Comparison of ENCODE assay signal across 8 mouse cellular contexts in genomic region chr13:63562141-63562971, GRCm38 (mm10). TPM values are rescaled to one million over a fixed set of nuclear protein-coding genes. Genes with fewer than 3 reads are reported as not detected.
A peak's percentile ranks its signal among the peaks of the same experiment; 100 is the strongest.
DNase-seq lines count a peak whose midpoint lies in the region; ATAC-seq lines count a peak whose summit lies in the region.

No protein-coding gene starts in this region.

- peak overlapping the region; percentile 92 for H3K4me2 ChIP-seq in heart, embryonic 12.5 days
- peak overlapping the region; percentile 97 for H3K4me2 ChIP-seq in hindbrain, embryonic 11.5 days (replicated peaks; ENCODE audit: low read depth, low read length)
- peak overlapping the region; percentile 97 for H3K4me2 ChIP-seq in liver, embryonic 12.5 days

- WGBS in heart, embryonic 12.5 days = 2% methylated on average over 7 of the region's 7 CpGs
- WGBS in hindbrain, embryonic 11.5 days = 1% methylated on average over 7 of the region's 7 CpGs
- WGBS in liver, embryonic 12.5 days (ENCODE audit: insufficient replicate concordance) = 2% methylated on average over 7 of the region's 7 CpGs

- no peaks in the 10 kb centered on the region for H3K9me3 ChIP-seq in heart, embryonic 12.5 days (replicated peaks)
- H3K9me3 ChIP-seq in hindbrain, embryonic 11.5 days (ENCODE audit: control insufficient read depth, low read length) = no peaks in the 10 kb centered on the region
- H3K9me3 ChIP-seq in liver, embryonic 12.5 days (replicated peaks) = no peaks in the 10 kb centered on the region

- H3K27ac ChIP-seq in heart, embryonic 12.5 days (ENCODE audit: poor library complexity, severe bottlenecking) = peak overlapping the region; percentile 94
- peak overlapping the region; percentile 99; the same call in 1 of the 2 replicates for H3K27ac ChIP-seq in hindbrain, embryonic 11.5 days (ENCODE audit: low read depth, low read length)
- peak overlapping the region; percentile 95 for H3K27ac ChIP-seq in liver, embryonic 12.5 days

- ATAC-seq in heart, embryonic 12.5 days (ENCODE audit: insufficient number of reproducible peaks, low FRiP score) = no peak
- no peak for ATAC-seq in hindbrain, embryonic 11.5 days (ENCODE audit: low FRiP score)
- no peak for ATAC-seq in liver, embryonic 12.5 days

- peak overlapping the region; percentile 95 for H3K9ac ChIP-seq in heart, embryonic 12.5 days
- H3K9ac ChIP-seq in hindbrain, embryonic 11.5 days (ENCODE audit: low read depth, low read length) = peak overlapping the region; percentile 42
- peak overlapping the region; percentile 89 for H3K9ac ChIP-seq in liver, embryonic 12.5 days

- H3K4me1 ChIP-seq in heart, embryonic 12.5 days (replicated peaks) = peaks cover 41% of the 10 kb centered on the region
- peaks cover 16% of the 10 kb centered on the region for H3K4me1 ChIP-seq in hindbrain, embryonic 11.5 days (replicated peaks; ENCODE audit: control insufficient read depth, insufficient read depth, low read length)
- peaks cover 69% of the 10 kb centered on the region for H3K4me1 ChIP-seq in liver, embryonic 12.5 days

- DNase-seq in heart, adult 11 months = no peak
- DNase-seq in brain, adult 2 months (ENCODE audit: low read depth, low spot score) = peak; percentile 44
- no peak for DNase-seq in hindbrain, embryonic 11.5 days (ENCODE audit: low spot score)
- DNase-seq in thymus, postnatal 14 days = peak; percentile 54
- no peak for DNase-seq in layer of hippocampus, postnatal 14 days (ENCODE audit: low spot score in 2 of 2)
- no peak for DNase-seq in frontal cortex, postnatal 36 days (ENCODE audit: low spot score in 2 of 2)

- peak overlapping the region; percentile 81 for H3K4me3 ChIP-seq in heart, embryonic 12.5 days
- peak overlapping the region; percentile 97 for H3K4me3 ChIP-seq in hindbrain, embryonic 11.5 days (ENCODE audit: low read depth, low read length)
- H3K4me3 ChIP-seq in liver, embryonic 12.5 days = peak overlapping the region; percentile 83

- no peaks in the 10 kb centered on the region for H3K27me3 ChIP-seq in heart, embryonic 12.5 days (replicated peaks)
- H3K27me3 ChIP-seq in hindbrain, embryonic 11.5 days (ENCODE audit: control insufficient read depth, insufficient read depth, low read length) = no peaks in the 10 kb centered on the region
- H3K27me3 ChIP-seq in liver, embryonic 12.5 days (replicated peaks) = no peaks in the 10 kb centered on the region

- H3K36me3 ChIP-seq in heart, embryonic 12.5 days = peaks cover 6% of the 10 kb centered on the region
- no peaks in the 10 kb centered on the region for H3K36me3 ChIP-seq in hindbrain, embryonic 11.5 days (ENCODE audit: control insufficient read depth, insufficient read depth, low read length)
- peaks cover 22% of the 10 kb centered on the region for H3K36me3 ChIP-seq in liver, embryonic 12.5 days

RNA-seq across cellular contexts. Expression of gene Ptch1, which starts 11.0 kb away (rescaled TPM):
- 6.4 and 7.5 TPM in 2 replicates for polyA plus RNA-seq in heart, embryonic 12.5 days (2016; fragmentation: Nextera tagmentation; extraction: Ambion mirVana)
- 19.5 and 28.4 TPM in 2 replicates for polyA plus RNA-seq in hindbrain, embryonic 11.5 days (2014; fragmentation: Nextera tagmentation; extraction: Ambion mirVana)
- 7.0 TPM in 2 replicates for polyA plus RNA-seq in liver, embryonic 12.5 days (2016; fragmentation: Nextera tagmentation; extraction: Ambion mirVana)
- total RNA-seq in layer of hippocampus, postnatal 14 days (2021) = 10 to 100 TPM; 40.2 to 48.1 TPM

Comparison
In these comparisons a context has a peak if more than half of its experiments do, and no peak if none do; other contexts are left out.
1. H3K9ac ChIP-seq: peak in every context shown above with its lines; median percentile 95 in heart, embryonic 12.5 days; 89 in liver, embryonic 12.5 days; 42 in hindbrain, embryonic 11.5 days.
2. DNase-seq: peak in brain, adult 2 months (single experiment) and thymus, postnatal 14 days (single experiment); none in heart, adult 11 months (single experiment), hindbrain, embryonic 11.5 days (single experiment), layer of hippocampus, postnatal 14 days (0 of 2) and frontal cortex, postnatal 36 days (0 of 2).
3. Peak in every context shown above with its lines, with median percentiles within 50 percentile points of each other: H3K27ac ChIP-seq, H3K4me2 ChIP-seq and H3K4me3 ChIP-seq.